Mouse (Mus musculus): ENCODE results near the gene Dek.
A peak's percentile ranks its signal among the peaks of the same experiment; 100 is the strongest.

The Dek gene

GRCm38 (mm10) chr13:47050009-47050408, 56.0 kb downstream of the Dek start:
- DNase-seq: no peak

GRCm38 (mm10) chr13:47047996-47048395, 58.0 kb downstream of the Dek start:
- no peak for DNase-seq

GRCm38 (mm10) chr13:47044617-47044947, 61.4 kb downstream of the Dek start, which contains the start of gene Tpmt:
Tpmt (minus strand) TSS chr13:47044737.
- peak; percentile 46 for DNase-seq

- peak; percentile 59 for DNase-seq
These were observed 62.0 kb downstream of the Dek start for GRCm38 (mm10) chr13:47043833-47044616.

- peak; percentile 99 for DNase-seq
These were observed 62.8 kb downstream of the Dek start, which contains the start of gene Kdm1b for GRCm38 (mm10) chr13:47043030-47043680. Kdm1b (plus strand) TSS chr13:47043499.

GRCm38 (mm10) chr13:47042024-47042633, 63.9 kb downstream of the Dek start:
- DNase-seq: no peak

GRCm38 (mm10) chr13:47040061-47040460, 65.9 kb downstream of the Dek start:
- no peak for DNase-seq

GRCm38 (mm10) chr13:47037946-47038345, 68.1 kb downstream of the Dek start:
- DNase-seq: no peak
